Mouse (Mus musculus): ENCODE measurements at regions not wholly inside any gene's neighbourhood (a gene's known extent, or its start where the extent isn't known, plus 50 kb on each side); places are given as distances from the start of the nearest gene placed in this dataset.

DNA sequence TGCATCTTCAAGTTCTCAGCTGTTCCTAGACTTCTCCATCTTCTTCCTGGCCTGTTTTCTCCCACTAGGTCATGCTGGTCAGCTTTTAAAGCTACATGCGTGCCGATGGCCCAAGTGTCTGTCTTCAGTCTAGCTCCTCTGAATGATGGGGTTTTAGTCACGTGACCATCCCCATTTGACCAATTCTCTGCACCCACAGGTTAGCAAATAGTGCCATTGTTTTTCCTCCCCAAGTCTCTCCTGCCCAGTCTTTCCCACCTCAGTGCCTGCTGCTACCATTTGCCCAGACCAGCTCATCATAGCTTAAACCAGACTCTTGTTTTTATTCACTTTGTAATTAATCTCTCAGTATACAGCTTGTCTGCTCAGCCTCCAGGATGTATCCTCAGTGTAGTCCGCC lies 62.3 kb downstream of the Zfp706 start:
- DNase-seq = no peak

DNA sequence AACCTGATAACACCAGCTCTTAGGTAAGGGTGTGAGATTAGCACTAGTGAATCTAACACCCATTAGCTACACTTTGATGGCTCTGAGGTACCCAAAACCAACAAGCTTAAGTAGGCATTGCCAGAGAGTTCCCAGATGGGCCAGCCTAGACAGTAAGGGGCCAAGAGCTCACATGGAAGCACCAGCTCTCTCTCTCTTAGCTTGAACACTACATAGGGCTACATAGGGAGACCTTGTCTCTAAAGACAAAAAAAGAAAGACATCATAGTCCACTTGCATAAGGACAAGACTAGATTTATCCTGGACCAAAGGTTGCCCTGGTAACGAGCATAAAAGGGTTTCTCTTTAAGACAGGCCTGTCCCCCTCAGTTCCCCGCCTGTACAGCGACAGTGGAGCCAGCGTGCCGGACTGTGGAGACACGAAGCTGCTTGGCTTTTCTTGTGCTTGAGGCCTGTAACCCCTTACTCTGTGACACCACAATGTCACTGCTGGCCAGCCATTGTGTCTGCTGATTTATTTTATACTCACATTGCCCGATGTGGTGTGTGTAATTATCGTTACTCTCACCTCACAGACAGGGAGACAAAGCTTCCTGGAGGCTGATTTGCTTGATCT lies 62.9 kb downstream of the Zfp706 start:
- no peak for DNase-seq

DNA sequence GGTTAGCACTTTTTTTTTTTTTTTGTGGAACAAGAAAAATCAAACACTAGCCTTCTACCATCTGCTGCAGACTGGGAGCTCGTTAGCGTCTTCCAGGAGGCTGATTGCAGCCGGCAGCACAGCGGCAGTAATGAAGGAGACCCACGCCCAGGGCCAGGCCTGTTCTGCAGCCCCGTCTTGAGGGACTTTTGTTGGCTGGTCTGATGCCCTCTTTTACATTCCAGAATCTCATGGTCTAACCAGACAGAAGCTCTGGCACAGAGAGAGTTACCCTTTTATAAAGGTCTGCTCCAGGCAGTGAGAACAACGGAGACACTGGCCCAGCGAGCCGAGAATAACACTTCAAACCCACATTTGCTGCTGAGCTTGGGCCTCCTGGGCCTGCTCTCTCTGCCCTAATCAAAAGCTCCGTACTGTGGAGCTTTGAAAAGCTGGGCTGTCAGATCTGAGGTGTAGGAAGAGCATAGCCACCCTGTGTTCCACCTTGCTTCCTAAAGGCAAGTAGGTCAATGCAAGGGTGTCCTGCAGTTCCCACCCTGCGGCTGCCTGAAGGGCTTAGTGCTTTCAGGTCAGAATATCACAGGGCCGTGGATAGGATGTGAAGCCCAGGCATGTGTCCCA lies 64.0 kb downstream of the Zfp706 start:
- DNase-seq = peak; percentile 54 to 58

DNA sequence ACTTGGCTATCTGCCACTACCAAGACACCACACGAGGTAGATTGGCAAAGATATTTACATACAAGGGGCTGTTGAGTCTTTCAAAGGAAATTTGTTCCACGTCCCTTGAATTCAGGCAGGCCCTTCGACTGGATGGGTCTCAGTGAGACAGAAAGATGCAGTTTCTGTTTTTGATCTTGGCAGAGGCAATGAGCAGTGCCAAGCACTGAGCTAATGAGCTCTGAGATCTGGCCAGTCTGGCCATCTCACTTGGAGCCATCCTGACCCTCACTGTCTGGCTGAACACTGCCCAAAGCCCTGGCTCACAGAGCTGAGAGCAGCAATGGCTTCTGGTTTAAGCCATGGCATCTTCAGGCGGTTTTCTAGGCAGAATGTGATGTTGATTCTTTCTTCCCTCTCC lies 65.3 kb downstream of the Zfp706 start:
- peak; percentile 64 to 79 for DNase-seq

DNA sequence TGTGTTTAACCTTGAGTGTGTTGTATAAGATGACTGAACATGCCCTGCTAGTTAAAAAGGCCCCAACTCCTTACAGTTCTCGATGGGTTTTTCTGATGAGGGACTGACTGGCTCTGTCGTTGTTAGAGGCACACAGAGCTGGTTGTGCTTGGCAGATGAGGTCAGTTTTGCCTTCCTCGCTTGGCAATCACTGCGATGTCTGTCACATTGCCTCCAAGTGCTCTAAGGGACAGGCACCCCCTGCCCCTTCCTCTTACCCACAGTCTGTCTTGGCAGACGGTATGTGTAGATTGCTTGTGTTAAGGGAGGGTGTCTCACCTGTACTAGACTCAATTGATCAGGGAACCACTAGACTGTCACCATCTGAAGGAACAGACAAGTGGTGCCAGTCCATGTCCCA lies 65.8 kb downstream of the Zfp706 start:
- peak in 1 of 2 experiments; percentile 45 for DNase-seq

DNA sequence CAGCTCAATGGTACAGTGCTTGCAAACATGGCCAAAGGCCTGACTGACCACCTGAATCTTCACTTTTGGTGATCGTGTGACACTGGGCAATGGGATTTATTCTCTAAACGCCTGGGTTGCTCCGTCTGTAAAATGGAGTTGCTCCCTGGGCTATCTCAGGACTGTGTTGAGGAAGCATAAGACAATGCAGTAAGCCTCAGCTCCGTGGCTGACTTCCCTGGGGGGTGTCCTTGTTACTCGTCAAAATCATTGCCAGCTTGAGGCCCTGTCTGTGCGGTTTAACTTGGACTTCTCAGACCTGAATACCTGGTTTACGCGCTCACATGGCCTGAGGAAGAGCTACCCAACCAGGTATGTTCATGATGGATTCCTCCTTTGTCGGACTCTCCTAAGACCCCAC lies 68.0 kb downstream of the Zfp706 start:
- no peak for DNase-seq

DNA sequence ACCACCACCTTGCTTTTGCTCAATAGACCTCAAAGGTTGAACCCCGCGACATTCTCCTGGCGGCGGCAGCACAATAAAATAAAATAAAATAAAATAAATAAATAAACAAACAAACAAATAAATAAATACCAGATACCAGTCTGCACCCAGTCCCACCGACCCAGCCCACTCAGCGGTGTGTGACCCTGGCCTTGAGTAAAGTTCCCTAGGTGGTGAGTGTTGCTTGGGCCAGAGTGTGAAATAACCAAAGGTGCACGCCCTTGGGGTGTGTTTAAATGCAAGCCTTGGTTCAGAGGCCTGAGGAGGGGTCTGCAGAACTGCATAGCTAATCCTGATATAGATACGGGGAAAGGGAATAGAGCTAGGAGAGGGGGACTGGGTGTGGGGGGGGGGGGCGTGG lies 68.4 kb downstream of the Zfp706 start:
- no peak for DNase-seq

DNA sequence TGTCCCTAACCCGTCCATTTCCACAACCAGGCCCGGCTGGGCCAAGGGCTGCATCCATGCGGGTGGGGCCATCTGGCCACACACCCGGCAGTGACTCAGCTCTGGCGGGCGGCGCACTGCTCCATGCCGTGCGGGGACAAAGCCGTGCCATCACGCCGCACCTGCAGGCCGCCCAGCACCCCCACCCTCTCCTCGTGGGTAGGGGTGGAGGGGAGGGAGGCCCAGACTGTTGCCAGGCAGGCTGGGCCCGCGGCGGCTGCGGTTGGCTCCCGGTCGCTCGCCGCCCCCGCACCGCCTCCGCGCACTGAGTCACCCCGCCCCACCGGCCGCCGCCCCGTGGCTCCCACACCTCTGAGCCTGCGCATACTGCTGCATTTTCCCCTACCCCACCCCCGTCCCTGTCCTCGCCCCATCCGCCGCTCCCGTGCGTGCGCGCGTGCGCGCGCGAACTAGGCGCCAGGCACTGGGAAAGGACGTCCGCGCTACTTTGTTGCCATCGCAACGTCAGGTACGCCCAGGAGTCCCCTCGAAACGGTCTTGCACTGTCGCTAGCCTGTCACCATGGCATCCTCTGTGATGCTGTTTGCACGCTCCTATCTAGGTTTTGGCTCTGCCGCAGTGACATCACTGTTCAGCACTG lies 68.9 kb downstream of the Zfp706 start:
- peak; percentile 99 for DNase-seq

DNA sequence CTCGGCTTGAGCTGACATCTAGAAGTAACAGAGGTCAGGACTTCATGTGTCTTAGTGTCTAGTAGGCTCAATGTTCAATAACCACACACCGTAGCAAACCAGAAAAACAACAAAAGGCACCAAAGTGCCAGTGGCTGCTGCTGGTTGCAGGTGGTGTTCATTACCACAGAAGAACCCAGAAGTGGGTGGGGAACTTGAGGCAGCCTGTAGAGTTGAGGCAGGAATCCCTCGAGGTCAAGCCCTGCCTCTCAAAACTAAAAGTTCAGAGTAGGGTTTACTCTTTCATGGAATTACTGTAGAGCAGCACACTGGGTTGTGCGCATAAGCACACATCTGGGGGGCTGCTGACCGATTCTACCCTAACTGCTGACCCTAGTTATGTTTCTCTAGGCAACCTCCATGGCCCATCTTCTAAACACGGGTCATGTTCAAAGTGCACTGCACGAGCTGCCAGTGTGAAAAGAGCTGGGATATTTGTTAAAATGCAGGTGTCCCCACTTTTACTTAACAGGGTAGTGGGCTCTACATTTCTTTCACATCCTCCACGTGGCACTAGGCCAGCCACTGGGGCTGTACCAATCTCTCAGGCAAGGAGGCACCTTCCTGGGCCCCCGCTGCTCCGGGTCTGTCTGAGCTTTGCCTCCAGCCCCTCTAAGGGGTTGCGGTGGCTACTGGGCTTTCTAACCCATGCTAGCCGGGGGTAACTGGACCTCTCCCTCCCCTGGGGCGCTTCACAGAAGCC lies 69.6 kb downstream of the Zfp706 start:
- peak in 1 of 2 experiments; percentile 87 for DNase-seq

DNA sequence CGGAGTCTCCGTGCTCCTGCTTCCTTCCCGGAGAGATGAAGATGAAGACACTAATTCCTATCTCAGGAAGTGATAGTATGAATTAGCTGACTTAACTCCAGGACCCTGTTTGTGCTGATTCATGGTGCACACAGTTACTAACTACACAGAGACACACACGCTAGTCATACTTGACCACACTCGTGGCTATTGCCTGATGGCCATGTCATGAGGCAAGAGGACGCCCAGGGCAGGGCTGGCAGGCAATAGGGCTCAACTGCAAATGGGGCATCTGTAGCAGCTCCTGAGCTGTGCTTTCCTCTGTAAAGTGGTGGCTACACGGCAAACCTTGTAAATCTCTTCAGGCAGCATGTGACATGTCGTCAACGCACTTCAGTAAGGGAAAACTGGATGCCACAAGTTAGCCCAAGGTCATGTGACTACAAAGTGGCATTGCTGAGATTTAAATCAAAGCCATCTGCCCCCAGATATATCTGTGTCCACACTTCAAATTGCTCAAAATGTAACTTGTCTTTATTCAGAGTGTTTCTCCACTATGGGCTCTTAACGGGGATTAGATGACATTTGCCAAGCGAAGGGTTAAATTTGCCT lies 70.4 kb downstream of the Zfp706 start:
- no peak for DNase-seq

DNA sequence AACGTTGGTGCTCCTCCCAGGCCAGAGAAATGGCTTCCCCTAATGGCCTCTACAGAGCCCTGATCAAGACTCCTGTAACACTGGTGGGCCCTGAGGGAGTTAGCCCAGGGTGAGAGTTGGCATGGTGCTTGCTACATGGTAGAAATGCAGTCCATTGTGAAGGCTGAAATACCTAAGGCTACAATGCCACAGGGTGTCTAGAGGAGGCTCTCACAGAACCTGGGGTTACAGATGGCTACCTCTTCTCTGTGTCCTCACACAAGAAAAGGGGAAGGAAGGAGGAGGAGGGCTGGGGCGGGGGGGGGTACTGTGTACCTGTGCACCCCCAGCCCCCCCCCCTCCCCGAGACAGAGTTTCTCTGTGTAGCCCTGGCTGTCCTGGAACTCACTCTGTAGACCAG lies 72.8 kb downstream of the Zfp706 start:
- DNase-seq = no peak

DNA sequence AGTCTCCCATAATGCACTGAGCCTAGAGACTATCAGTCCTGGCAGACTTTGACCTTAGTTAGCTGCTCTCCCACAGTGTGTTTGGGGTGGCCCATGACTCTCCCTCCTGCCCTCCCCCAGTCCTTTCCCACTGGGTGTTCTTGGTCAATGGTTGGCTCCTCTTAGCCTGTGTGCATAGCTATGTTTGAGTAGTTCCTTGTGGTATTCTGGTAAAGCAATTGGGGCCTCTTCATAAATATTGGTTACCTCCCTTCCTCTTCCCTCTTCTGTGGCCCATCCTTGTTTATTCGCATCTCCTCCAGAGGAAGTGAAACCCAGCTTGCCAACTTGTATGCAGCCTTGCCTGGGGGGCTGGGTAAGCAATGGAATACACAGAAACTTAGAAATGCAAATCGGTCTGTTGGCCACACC lies 74.0 kb downstream of the Zfp706 start:
- no peak for DNase-seq

DNA sequence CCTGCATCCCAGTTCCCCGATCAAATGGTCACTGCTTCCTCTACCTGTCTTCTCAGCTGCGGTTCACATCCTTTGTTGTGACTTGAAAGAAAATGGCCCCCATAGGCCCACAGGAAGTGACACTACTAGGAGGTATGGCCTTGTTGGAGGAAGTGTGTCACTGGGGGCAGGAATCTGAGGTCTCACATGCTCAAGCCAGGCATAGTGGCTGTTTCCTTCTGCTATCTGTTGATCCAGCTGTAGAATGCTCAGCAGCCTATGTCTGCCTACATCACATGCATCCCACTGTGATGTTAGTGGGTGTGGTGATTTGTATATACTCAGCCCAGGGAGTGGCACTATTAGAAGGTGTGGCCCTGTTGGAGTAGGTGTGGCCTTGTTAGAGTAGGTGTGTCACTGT lies 76.1 kb downstream of the Zfp706 start:
- DNase-seq = no peak

DNA sequence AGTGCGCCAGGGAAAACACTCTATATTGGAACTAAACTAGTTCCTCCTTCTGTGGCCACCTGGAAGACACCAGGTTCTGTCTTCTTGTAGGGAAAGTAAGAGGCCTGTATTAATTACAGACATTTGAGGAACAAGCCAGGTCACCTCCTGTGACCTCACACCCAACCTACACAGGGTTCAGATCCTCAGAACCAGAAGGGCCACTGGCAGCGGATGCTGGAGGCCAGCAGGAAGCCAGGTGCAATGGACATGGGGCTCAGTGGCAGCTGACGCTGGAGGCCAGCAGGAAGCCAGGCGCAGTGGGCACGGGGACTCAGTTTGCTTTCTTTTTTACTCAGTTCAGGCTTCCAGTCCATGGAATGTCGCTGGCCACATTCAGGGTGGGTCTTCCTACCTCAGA lies 77.1 kb downstream of the Zfp706 start:
- DNase-seq = no peak

DNA sequence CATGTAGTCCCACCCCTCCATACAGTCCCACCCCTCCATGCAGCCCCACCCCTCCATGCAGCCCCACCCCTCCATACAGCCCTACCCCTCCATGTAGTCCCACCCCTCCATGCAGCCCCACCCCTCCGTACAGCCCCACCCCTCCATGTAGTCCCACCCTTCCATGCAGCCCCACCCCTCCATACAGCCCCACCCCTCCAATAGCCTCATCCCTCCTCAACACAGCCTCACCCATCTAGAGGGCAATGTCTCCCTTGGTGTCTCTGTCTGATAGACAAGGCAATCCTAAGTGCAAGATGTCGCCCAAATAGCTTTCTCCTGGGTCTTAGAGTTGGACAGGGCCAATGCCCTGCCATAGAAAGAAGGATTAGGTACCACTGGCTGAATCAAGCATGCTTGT lies 77.8 kb downstream of the Zfp706 start:
- no peak for DNase-seq

DNA sequence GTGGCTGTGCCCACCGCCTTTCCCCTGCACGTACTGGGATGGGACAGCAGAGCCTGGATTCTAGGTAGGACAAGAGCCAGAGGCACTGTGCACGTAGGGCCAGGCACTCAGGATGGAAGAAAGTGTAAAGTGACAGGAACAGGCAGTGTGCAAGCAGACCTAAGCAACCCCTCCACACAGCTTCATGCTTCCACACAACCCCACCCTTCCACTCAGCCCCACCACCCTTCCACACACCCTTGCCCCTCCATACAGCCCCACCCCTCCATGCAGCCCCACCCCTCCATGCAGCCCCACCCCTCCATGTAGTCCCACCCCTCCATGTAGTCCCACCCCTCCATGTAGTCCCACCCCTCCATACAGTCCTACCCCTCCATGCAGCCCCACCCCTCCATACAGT lies 78.5 kb downstream of the Zfp706 start:
- no peak for DNase-seq

DNA sequence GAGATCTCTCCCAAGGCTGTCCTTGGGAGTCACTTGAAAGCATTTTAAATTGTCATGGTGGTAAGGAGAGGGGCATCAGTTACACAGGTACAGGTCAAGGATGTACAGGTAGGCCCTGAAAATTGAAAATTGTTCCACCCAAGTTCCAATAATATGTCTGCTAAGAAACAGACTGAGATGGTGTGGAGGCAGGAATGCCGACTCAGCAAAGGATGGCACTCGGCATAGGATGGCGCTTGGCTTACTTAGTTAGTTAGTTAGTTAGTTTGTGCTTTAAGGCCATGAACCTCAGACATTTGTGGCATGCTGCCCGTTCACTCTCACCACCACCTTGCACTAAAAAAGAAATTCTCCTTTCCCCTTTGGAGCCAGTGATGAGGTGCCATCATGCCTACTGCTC lies 78.9 kb downstream of the Zfp706 start:
- DNase-seq = no peak

DNA sequence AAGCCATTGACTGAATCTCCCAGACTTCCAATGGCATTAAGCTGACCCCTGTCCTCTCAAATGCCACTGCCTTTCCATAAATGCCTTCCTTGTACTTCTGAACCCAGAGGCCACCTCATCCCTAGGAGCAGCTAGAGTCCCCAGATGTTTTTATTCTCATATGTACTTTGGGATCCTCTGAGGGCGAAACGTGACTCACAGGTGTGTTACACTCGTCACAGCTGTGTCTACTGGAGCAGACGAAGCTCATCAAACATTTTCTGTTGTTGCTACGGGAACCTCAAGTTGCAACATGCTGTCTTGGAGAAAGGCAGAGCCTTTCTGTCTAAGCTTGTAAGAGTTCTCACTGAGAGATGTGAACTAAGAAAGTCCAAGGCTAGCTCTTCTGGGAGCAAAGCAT lies 80.1 kb downstream of the Zfp706 start:
- no peak for DNase-seq

DNA sequence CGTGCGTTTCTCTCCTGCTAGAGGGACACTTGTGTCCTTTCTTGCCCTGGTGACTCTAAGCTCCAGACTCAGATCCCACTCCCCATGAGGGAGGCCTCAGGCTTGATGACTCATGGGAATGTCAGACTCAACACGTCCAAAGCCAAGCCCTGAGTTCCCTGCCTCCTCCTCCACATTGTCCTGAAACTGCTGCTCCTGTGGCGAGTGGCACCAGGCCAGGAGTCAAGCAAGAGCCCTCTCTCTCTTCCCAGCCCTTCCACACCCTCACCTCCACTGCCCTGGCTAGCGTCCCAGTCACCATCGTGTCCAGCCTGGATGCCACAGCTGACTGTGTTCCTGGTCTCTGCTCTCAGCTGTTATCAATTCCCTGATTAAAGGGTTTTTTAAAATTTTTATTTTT lies 83.4 kb downstream of the Zfp706 start:
- DNase-seq = peak; percentile 83 to 90

DNA sequence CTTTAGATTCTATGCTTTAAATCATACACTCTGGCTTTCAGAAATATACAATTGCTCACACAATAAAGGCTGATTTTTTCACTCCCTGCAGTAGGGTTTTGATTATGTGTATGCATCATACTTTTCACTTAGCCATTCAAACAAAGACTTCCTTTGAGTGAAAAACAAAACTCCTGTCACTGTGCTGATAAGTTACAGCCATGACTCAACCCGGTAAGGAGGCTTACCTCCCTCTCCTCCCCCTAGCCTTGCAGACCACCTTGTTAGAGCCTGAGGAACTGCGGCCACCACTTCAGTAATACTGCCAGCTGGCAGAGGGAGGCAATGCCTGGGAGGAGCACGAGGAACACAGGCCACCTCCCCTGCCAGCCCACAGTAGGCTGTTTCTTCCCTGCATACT lies 86.2 kb downstream of the Zfp706 start:
- no peak for DNase-seq

DNA sequence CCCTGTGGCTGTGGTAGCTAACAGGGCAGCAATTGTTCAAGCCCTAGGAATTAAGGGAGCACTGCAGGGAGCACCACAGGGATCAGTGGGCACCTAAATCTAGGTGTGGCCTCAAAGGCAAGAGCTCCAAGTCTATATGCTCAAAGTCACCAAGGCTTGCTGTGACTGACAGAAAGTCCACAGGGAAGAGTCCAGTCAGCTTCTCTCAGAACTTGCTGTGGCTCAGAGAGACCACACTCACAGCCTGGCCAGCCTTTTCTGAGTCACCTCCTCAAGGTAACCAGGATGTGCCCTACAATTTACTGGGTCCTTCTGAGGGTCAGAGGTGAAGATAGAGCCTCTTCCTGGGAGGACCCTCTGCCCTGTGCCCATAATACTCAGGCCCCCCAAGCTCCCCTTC lies 86.7 kb downstream of the Zfp706 start:
- DNase-seq = no peak

DNA sequence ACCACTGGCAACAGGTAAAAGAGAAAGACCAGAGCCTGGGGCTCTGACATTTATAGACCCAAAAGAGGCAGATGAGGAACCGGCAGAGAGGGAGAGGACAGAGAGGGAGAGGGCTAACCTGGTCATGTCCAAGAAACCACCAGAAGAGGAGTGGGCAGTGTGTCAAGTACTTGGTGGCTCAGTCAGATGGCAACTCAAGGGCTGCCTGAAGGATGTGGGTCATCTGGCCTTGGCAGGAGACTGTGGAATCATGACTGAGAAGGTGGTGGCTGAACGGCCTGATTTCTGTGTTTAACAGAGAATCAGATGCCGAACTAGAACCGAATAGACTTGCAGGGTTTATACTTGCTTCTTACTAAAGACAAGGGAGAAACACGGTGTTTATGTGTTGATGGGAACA lies 87.9 kb downstream of the Zfp706 start:
- peak in 1 of 2 experiments; percentile 37 for DNase-seq

DNA sequence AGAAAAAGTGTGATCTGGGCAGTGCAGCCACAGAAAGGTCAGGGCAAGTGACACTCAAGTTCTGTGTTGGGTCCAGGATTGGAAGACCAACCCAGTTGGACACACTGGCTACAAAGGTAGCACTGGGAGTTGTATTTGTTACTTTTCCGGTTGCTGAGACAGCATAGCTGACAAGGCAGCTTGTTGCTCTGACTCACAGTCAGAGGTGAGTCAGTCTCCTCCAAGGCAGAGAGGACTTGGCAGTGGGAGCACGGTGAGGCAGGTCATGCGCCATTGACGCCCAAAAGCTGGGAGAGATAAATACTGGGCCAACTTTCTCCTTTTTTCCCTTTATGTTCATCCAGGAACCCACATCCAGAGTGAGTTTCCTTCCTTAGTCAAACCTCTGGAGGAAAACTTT lies 88.4 kb downstream of the Zfp706 start:
- no peak for DNase-seq

DNA sequence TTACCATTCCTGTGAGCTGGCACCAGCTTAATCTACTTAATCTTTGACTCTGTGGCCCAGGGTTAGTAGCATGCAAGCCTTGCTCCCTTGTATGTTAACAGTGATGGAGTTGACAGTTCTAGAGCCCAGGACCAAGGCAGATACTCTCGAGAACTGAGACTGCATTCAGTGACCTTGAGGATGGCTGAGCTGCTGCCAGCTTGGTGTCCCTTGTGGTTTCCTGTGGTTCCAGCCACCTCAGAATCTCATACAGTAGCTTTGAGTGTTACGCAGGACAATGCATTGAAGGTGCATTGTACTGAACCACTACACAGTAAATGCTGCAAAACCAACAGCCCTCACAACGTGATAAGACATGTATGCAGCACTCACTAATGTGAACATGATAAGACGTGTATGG lies 90.6 kb downstream of the Zfp706 start:
- no peak for DNase-seq

Measured in cerebellum, postnatal 14 days (tissue).